Mouse (Mus musculus) kidney, embryonic 15.5 days (tissue): ENCODE data around the gene Serpinb5. TPM values are rescaled to one million over a fixed set of nuclear protein-coding genes. Genes with fewer than 3 reads are reported as not detected.
A peak's percentile ranks its signal among the peaks of the same experiment; 100 is the strongest.
"Not testable (repeated sequence)": the region's sequence is repeated elsewhere in the genome, so short reads cannot be mapped to it uniquely, and the experiment has no call there.

ENCODE experiments used
- ATAC-seq: fragments of 200-750 bp; cut with Nextera tagmentation; replicated peaks from 2 replicates; pipeline ENCODE4 v1.8.0; 2017; ENCODE audit warnings: moderate TSS enrichment; ENCODE audit not compliant: low FRiP score
- H3K27ac ChIP-seq: fragments of 300-500 bp; sonication (generic); 2 replicates; pipeline ENCODE4 v1.5.1; 2015; ENCODE audit warnings: mild to moderate bottlenecking, inconsistent platforms
- H3K27me3 ChIP-seq: fragments of 300-500 bp; sonication (generic); 2 replicates; pipeline ENCODE4 v1.6.1; 2015; ENCODE audit warnings: inconsistent platforms
- H3K36me3 ChIP-seq: fragments of 300-500 bp; sonication (generic); 2 replicates; pipeline ENCODE4 v1.6.1; 2015; ENCODE audit warnings: inconsistent platforms
- H3K4me1 ChIP-seq: fragments of 300-500 bp; sonication (generic); 2 replicates; pipeline ENCODE4 v1.6.1; 2015; ENCODE audit warnings: inconsistent platforms
- H3K4me2 ChIP-seq: fragments of 300-500 bp; sonication (generic); 2 replicates; pipeline ENCODE4 v1.6.1; 2015; ENCODE audit warnings: moderate library complexity, mild to moderate bottlenecking, inconsistent platforms
- H3K4me3 ChIP-seq: fragments of 300-500 bp; sonication (generic); replicated peaks from 2 replicates; pipeline ENCODE4 v1.5.1; 2015; ENCODE audit warnings: mild to moderate bottlenecking, inconsistent platforms
- H3K9ac ChIP-seq: fragments of 300-500 bp; sonication (generic); 2 replicates; pipeline ENCODE4 v1.6.1; 2015; ENCODE audit warnings: mild to moderate bottlenecking, inconsistent platforms
- H3K9me3 ChIP-seq: fragments of 300-500 bp; sonication (generic); replicated peaks from 2 replicates; pipeline ENCODE4 v1.6.1; 2016; ENCODE audit warnings: inconsistent platforms
- WGBS: fragments of 180-500 bp; shearing (Covaris S2); methylation state at CpG from one replicate; pipeline ENCODE4 v1.1.7; 2015; ENCODE audit warnings: mixed read lengths; 5-methylcytosine and 5-hydroxymethylcytosine counted together
- polyA plus RNA-seq: library from polyadenylated mRNA; unstranded; fragments of >200 nt; fragmentation: Nextera tagmentation; extraction: Ambion mirVana; gene quantifications from 2 replicates; pipeline ENCODE4 v1.2.1, GENCODE M21; 2015

Gene Serpinb5
- polyA plus RNA-seq, 1 experiment from 2014 or later = 0.31 TPM

GRCm38 (mm10) chr1:106882723-106883122, 21.8 kb downstream of the Serpinb5 start:
- Histone ChIP-seq H3K27ac (no peak overlapping the region), H3K9ac (no peak overlapping the region), H3K36me3 (no peaks in the 10 kb centered on the region), H3K27me3 (no peaks in the 10 kb centered on the region), H3K4me1 (no peaks in the 10 kb centered on the region), H3K9me3 (no peaks in the 10 kb centered on the region), H3K4me3 (no peak overlapping the region), H3K4me2 (no peak overlapping the region)
- WGBS = 73% methylated on average over 4 of the region's 4 CpGs
- no peak for ATAC-seq

GRCm38 (mm10) chr1:106883369-106883768, 22.4 kb downstream of the Serpinb5 start:
- Histone ChIP-seq H3K36me3 (no peaks in the 10 kb centered on the region), H3K27me3 (no peaks in the 10 kb centered on the region), H3K9ac (no peak overlapping the region), H3K4me3 (no peak overlapping the region), H3K4me1 (no peaks in the 10 kb centered on the region), H3K4me2 (no peak overlapping the region), H3K27ac (no peak overlapping the region), H3K9me3 (no peaks in the 10 kb centered on the region)
- 75% methylated on average over 5 of the region's 5 CpGs for WGBS
- no peak for ATAC-seq

- H3K9ac ChIP-seq = no peak overlapping the region
- no peak overlapping the region for H3K4me3 ChIP-seq
- H3K36me3 ChIP-seq = no peaks in the 10 kb centered on the region
- H3K9me3 ChIP-seq = no peaks in the 10 kb centered on the region
- WGBS = 7% methylated on average over 2 of the region's 2 CpGs
- H3K4me1 ChIP-seq = no peaks in the 10 kb centered on the region
- no peak overlapping the region for H3K4me2 ChIP-seq
- no peak overlapping the region for H3K27ac ChIP-seq
- ATAC-seq = peak; percentile 52; the same call in 1 of the 2 replicates
- H3K27me3 ChIP-seq = no peaks in the 10 kb centered on the region
Observed at GRCm38 (mm10) chr1:106883812-106884211, 22.8 kb downstream of the Serpinb5 start.

GRCm38 (mm10) chr1:106895142-106895541, 34.2 kb downstream of the Serpinb5 start:
- not testable (repeated sequence) for H3K9me3 ChIP-seq, H3K4me1 ChIP-seq, H3K9ac ChIP-seq, H3K27ac ChIP-seq, H3K27me3 ChIP-seq, H3K36me3 ChIP-seq, ATAC-seq, H3K4me3 ChIP-seq, H3K4me2 ChIP-seq

GRCm38 (mm10) chr1:106901406-106901805, 40.4 kb downstream of the Serpinb5 start:
- H3K27ac ChIP-seq = no peak overlapping the region
- H3K27me3 ChIP-seq = no peaks in the 10 kb centered on the region
- ATAC-seq = no peak; the same call in 1 of the 2 replicates
- no peaks in the 10 kb centered on the region for H3K9me3 ChIP-seq
- no peak overlapping the region for H3K4me3 ChIP-seq
- no peak overlapping the region for H3K4me2 ChIP-seq
- H3K36me3 ChIP-seq = no peaks in the 10 kb centered on the region
- 35% methylated on average over 4 of the region's 4 CpGs for WGBS
- H3K4me1 ChIP-seq = no peaks in the 10 kb centered on the region
- H3K9ac ChIP-seq = no peak overlapping the region

GRCm38 (mm10) chr1:106931954-106932353, 71.0 kb downstream of the Serpinb5 start:
- Histone ChIP-seq H3K4me3 (no peak overlapping the region), H3K27me3 (no peaks in the 10 kb centered on the region), H3K4me1 (no peaks in the 10 kb centered on the region), H3K36me3 (no peaks in the 10 kb centered on the region), H3K27ac (no peak overlapping the region), H3K9ac (no peak overlapping the region), H3K4me2 (no peak overlapping the region), H3K9me3 (no peaks in the 10 kb centered on the region)
- no peak for ATAC-seq
- WGBS = 84% methylated on average over 4 of the region's 4 CpGs

Other genes starting within 250 kb of the Serpinb5 start
- 26.4 and 26.7 TPM in 2 replicates for gene Bcl2, start 146.9 kb upstream of the Serpinb5 start, polyA plus RNA-seq
- 11.3 and 13.4 TPM in 2 replicates for gene Kdsr, start 101.4 kb upstream of the Serpinb5 start, polyA plus RNA-seq
- 73.9 and 78.6 TPM in 2 replicates for gene Vps4b, start 64.4 kb upstream of the Serpinb5 start, polyA plus RNA-seq
- 0.59 TPM in 1 of 2 replicates, not detected in the other for gene Serpinb12, start 73.3 kb downstream of the Serpinb5 start, polyA plus RNA-seq
- gene Serpinb13, start 119.8 kb downstream of the Serpinb5 start, polyA plus RNA-seq = not detected in 2 replicates
- gene Serpinb3a, start 191.1 kb downstream of the Serpinb5 start, polyA plus RNA-seq = 0.46 TPM in 1 of 2 replicates, not detected in the other
- not detected in 2 replicates for gene Serpinb3d, start 222.3 kb downstream of the Serpinb5 start, polyA plus RNA-seq